Mouse (Mus musculus): ENCODE measurements around the gene Bcas3. TPM values are rescaled to one million over a fixed set of nuclear protein-coding genes. Genes with fewer than 3 reads are reported as not detected.

The Bcas3 gene
- polyA plus RNA-seq, 1 experiment from 2014 or later = 31.5 TPM

DNA sequence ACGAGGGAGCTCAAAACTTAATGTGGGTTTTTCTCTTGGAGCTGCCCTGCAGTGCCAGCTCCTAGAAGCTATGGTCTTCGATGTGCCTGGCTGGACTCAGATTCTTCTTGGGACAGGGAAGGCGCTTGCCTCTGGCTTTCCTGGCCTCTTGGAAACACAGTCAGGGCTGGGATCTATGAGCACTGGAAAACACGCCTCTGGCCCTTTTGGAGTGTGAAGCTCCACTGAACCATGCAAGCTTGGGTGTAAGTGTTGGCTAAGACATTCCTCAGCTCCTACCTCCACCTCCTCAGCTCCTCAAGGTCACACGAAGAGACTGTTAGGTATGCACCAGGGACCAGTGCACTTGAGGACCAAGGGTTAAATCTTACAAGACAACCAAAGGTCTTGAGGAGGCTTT is 492.0 kb downstream of the Bcas3 start:
- H3K36me3 ChIP-seq (ENCODE audit: insufficient read depth, low read length) = peaks cover 9% of the 10 kb centered on the region; the same call in 1 of the 2 replicates
- ATAC-seq (replicated peaks; ENCODE audit: low FRiP score, low read depth) (no peak), DNase-seq (ENCODE audit: low spot score) (peak; percentile 36)
- peak overlapping the region; percentile 72 for H3K4me2 ChIP-seq (ENCODE audit: low read length)
- H3K27me3 ChIP-seq (ENCODE audit: insufficient read depth, low read length) = no peaks in the 10 kb centered on the region
- no peaks in the 10 kb centered on the region for H3K9me3 ChIP-seq (replicated peaks; ENCODE audit: low read length)
- peaks cover 20% of the 10 kb centered on the region; the same call in 1 of the 2 replicates for H3K4me1 ChIP-seq (replicated peaks; ENCODE audit: insufficient read depth, low read length)
- peak overlapping the region; percentile 48; the same call in 1 of the 2 replicates for H3K4me3 ChIP-seq (replicated peaks; ENCODE audit: low read depth, low read length)
- no peak for TF ChIP-seq CTCF (IDR thresholded peaks at IDR 0.05; ENCODE audit: low read depth)
- WGBS = 27% methylated on average over 5 of the region's 5 CpGs
- peak overlapping the region; percentile 79 for H3K27ac ChIP-seq
- H3K9ac ChIP-seq (ENCODE audit: low read depth, low read length) = peak overlapping the region; percentile 62

DNA sequence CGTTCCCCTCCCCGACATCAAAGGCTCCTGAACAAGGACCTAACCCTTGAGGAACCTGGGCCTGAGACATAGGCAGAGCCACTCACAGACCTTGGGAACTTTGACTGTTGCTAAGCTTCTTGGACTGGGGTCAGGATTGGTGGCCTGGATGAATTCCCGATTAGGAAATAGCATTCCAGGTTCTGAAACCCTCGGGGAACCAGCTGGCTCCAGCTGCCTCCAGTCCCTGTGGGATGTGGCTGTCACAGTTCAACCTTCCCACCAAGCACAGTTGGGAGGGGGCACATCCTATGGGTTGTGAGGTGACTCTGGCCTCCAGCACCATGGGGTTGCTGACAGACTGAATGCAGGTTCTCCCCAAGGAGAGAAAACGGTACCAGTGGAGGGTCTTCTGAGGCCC is 493.0 kb downstream of the Bcas3 start:
- Histone ChIP-seq H3K9me3 (replicated peaks; ENCODE audit: low read length) (no peaks in the 10 kb centered on the region), H3K4me1 (replicated peaks; ENCODE audit: insufficient read depth, low read length) (peaks cover 20% of the 10 kb centered on the region; the same call in 1 of the 2 replicates), H3K27me3 (ENCODE audit: insufficient read depth, low read length) (no peaks in the 10 kb centered on the region), H3K4me2 (ENCODE audit: low read length) (no peak overlapping the region), H3K27ac (peak overlapping the region; percentile 79), H3K36me3 (ENCODE audit: insufficient read depth, low read length) (no peaks in the 10 kb centered on the region), H3K4me3 (replicated peaks; ENCODE audit: low read depth, low read length) (no peak overlapping the region), H3K9ac (ENCODE audit: low read depth, low read length) (no peak overlapping the region)
- peak; percentile 61 for DNase-seq (ENCODE audit: low spot score)
- no peak for TF ChIP-seq CTCF (IDR thresholded peaks at IDR 0.05; ENCODE audit: low read depth)
- no peak for ATAC-seq (replicated peaks; ENCODE audit: low FRiP score, low read depth)
- WGBS = 34% methylated on average over 5 of the region's 5 CpGs

- Histone ChIP-seq H3K4me1 (replicated peaks; ENCODE audit: insufficient read depth, low read length) (peaks cover 20% of the 10 kb centered on the region; the same call in 1 of the 2 replicates), H3K9me3 (replicated peaks; ENCODE audit: low read length) (no peaks in the 10 kb centered on the region), H3K36me3 (ENCODE audit: insufficient read depth, low read length) (no peaks in the 10 kb centered on the region), H3K4me3 (replicated peaks; ENCODE audit: low read depth, low read length) (no peak overlapping the region), H3K9ac (ENCODE audit: low read depth, low read length) (no peak overlapping the region), H3K4me2 (ENCODE audit: low read length) (no peak overlapping the region), H3K27me3 (ENCODE audit: insufficient read depth, low read length) (no peaks in the 10 kb centered on the region), H3K27ac (peak overlapping the region; percentile 79)
- ATAC-seq (replicated peaks; ENCODE audit: low FRiP score, low read depth) = no peak
- TF ChIP-seq CTCF (IDR thresholded peaks at IDR 0.05; ENCODE audit: low read depth) = no peak
- peak; percentile 37 for DNase-seq (ENCODE audit: low spot score)
- whole genome bisulfite sequencing = 35% methylated on average over 4 of the region's 4 CpGs
These were observed 493.5 kb downstream of the Bcas3 start for GRCm38 (mm10) chr11:85846509-85846908.

- DNase-seq (ENCODE audit: low spot score) = peak; percentile 93
- Histone ChIP-seq H3K4me3 (replicated peaks; ENCODE audit: low read depth, low read length) (no peak overlapping the region), H3K9me3 (replicated peaks; ENCODE audit: low read length) (no peaks in the 10 kb centered on the region), H3K36me3 (ENCODE audit: insufficient read depth, low read length) (no peaks in the 10 kb centered on the region), H3K27ac (no peak overlapping the region), H3K4me2 (ENCODE audit: low read length) (peak overlapping the region; percentile 46), H3K27me3 (ENCODE audit: insufficient read depth, low read length) (no peaks in the 10 kb centered on the region), H3K4me1 (replicated peaks; ENCODE audit: insufficient read depth, low read length) (peaks cover 12% of the 10 kb centered on the region; the same call in 1 of the 2 replicates), H3K9ac (ENCODE audit: low read depth, low read length) (no peak overlapping the region)
- 3% methylated on average over 21 of the region's 21 CpGs for WGBS
- TF ChIP-seq CTCF (IDR thresholded peaks at IDR 0.05; ENCODE audit: low read depth) = peak; percentile 93
- 0 out of 2 replicates have a peak, but pooled peaks have one; percentile 15 for ATAC-seq (replicated peaks; ENCODE audit: low FRiP score, low read depth)
These were observed 496.1 kb downstream of the Bcas3 start for GRCm38 (mm10) chr11:85849037-85849436.

DNA sequence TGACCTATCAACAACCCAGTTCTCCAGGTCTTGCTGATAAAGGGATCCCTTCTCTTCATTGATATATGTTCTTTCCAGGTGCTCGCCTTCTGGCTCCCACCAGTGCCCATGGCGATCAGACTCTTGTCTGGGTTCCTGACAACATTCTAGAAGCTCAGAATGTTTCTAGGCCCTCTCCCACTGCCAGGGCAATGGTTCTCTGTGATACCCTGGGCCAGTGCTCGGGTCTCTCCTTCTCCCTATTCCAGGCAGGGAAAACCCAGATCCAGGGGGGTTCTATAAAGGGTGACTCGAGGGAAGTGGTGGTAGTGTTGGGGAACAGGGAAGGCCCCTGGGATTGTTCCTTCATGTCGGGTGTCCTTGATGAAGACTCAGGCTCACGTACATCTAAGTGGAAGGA is 497.3 kb downstream of the Bcas3 start, which contains the start of gene Gm11444:
TSS of gene Gm11444 (minus strand) at position 101 of the 400 bp plus-strand sequence.
- Histone ChIP-seq H3K4me2 (ENCODE audit: low read length) (peak within 1 kb of the TSS; percentile 46; the same call in 1 of the 2 replicates), H3K36me3 (ENCODE audit: insufficient read depth, low read length) (no peaks in the 10 kb centered on the region), H3K4me1 (replicated peaks; ENCODE audit: insufficient read depth, low read length) (peaks cover 9% of the 10 kb centered on the region; the same call in 1 of the 2 replicates), H3K9ac (ENCODE audit: low read depth, low read length) (no peak within 1 kb of the TSS), H3K4me3 (replicated peaks; ENCODE audit: low read depth, low read length) (no peak within 1 kb of the TSS), H3K27ac (no peak within 1 kb of the TSS), H3K9me3 (replicated peaks; ENCODE audit: low read length) (no peaks in the 10 kb centered on the region), H3K27me3 (ENCODE audit: insufficient read depth, low read length) (no peaks in the 10 kb centered on the region)
- no peak for TF ChIP-seq CTCF (IDR thresholded peaks at IDR 0.05; ENCODE audit: low read depth)
- WGBS = 96% methylated on average over 6 of the region's 6 CpGs
- DNase-seq (ENCODE audit: low spot score) = no peak
- no peak for ATAC-seq (replicated peaks; ENCODE audit: low FRiP score, low read depth)

- DNase-seq (ENCODE audit: low spot score) (no peak), ATAC-seq (replicated peaks; ENCODE audit: low FRiP score, low read depth) (no peak)
- Histone ChIP-seq H3K27ac (no peak overlapping the region), H3K4me2 (ENCODE audit: low read length) (no peak overlapping the region), H3K36me3 (ENCODE audit: insufficient read depth, low read length) (no peaks in the 10 kb centered on the region), H3K4me3 (replicated peaks; ENCODE audit: low read depth, low read length) (no peak overlapping the region), H3K9ac (ENCODE audit: low read depth, low read length) (no peak overlapping the region), H3K27me3 (ENCODE audit: insufficient read depth, low read length) (no peaks in the 10 kb centered on the region), H3K4me1 (replicated peaks; ENCODE audit: insufficient read depth, low read length) (peaks cover 8% of the 10 kb centered on the region; the same call in 1 of the 2 replicates), H3K9me3 (replicated peaks; ENCODE audit: low read length) (no peaks in the 10 kb centered on the region)
- TF ChIP-seq CTCF (IDR thresholded peaks at IDR 0.05; ENCODE audit: low read depth) = peak; percentile 48; the same call in 1 of the 2 replicates
- WGBS = 46% methylated on average over 6 of the region's 6 CpGs
These were observed 497.8 kb downstream of the Bcas3 start for GRCm38 (mm10) chr11:85850758-85851157.
